Mouse (Mus musculus) cortical plate, adult 2 months (tissue): Measurements from ENCODE around the gene Pcgf1.

ENCODE experiments used
- CTCF ChIP-seq: fragments of 200-500 bp; IDR thresholded peaks from 2 replicates; pipeline ENCODE4 v1.5.1; 2011; ENCODE audit warnings: mild to moderate bottlenecking, control low read depth, low read length; ENCODE audit not compliant: insufficient read depth; ENCODE audit errors: extremely low read depth
- POLR2A ChIP-seq: fragments of 200-500 bp; IDR thresholded peaks from 2 replicates; pipeline ENCODE4 v1.6.1; 2011; ENCODE audit warnings: mild to moderate bottlenecking, low read length, control low read depth; ENCODE audit not compliant: insufficient read depth; ENCODE audit errors: extremely low read depth

GRCm38 (mm10) chr6:83070247-83070310 is 7.6 kb upstream of the Pcgf1 start, which contains the start of gene Tlx2:
- TF ChIP-seq CTCF: no peak
- TF ChIP-seq POLR2A: no peak
